Comparison of ENCODE assay signal across 10 mouse cellular contexts in genomic region chr10:17418227-17418685, GRCm38 (mm10).
DNase-seq lines count a peak whose midpoint lies in the region; ATAC-seq lines count a peak whose summit lies in the region.
"Had no signal": no experiment of that assay in that cellular context is flagged by ENCODE, and none has a peak within 500 bp of the region (broad histone marks: within the 10 kb centered on the region; RNA-seq: fewer than 3 reads in every experiment).

No protein-coding gene starts in this region.

- no peak overlapping the region for H3K4me3 ChIP-seq in hindbrain, embryonic 12.5 days
- H3K4me3 ChIP-seq: midbrain, embryonic 10.5 days had no signal

- H3K4me1 ChIP-seq in hindbrain, embryonic 12.5 days = no peaks in the 10 kb centered on the region
- H3K4me1 ChIP-seq: midbrain, embryonic 10.5 days had no signal

- no peaks in the 10 kb centered on the region for H3K9me3 ChIP-seq in hindbrain, embryonic 12.5 days (replicated peaks)
- H3K9me3 ChIP-seq: midbrain, embryonic 10.5 days had no signal

- H3K27ac ChIP-seq in hindbrain, embryonic 12.5 days = no peak overlapping the region
- H3K27ac ChIP-seq: midbrain, embryonic 10.5 days had no signal

- no peaks in the 10 kb centered on the region for H3K36me3 ChIP-seq in hindbrain, embryonic 12.5 days
- H3K36me3 ChIP-seq: midbrain, embryonic 10.5 days had no signal

- no peak overlapping the region for H3K9ac ChIP-seq in hindbrain, embryonic 12.5 days

- WGBS in hindbrain, embryonic 12.5 days = 73% methylated on average over 7 of the region's 7 CpGs

- ATAC-seq in hindbrain, embryonic 12.5 days (ENCODE audit: low FRiP score) = no peak

- no peak overlapping the region for H3K4me2 ChIP-seq in hindbrain, embryonic 12.5 days (replicated peaks)

- H3K27me3 ChIP-seq in hindbrain, embryonic 12.5 days = no peaks in the 10 kb centered on the region

- DNase-seq in gastrocnemius, postnatal 25 days = peak; percentile 16
- no peak for DNase-seq in gastrocnemius, adult 8-10 months (ENCODE audit: low spot score in 2 of 2)
- peak; percentile 24 for DNase-seq in right cerebral cortex, adult 18-20 months
- no peak for DNase-seq in right cerebral cortex, postnatal 14 days
- peak; percentile 20 to 44 for DNase-seq in kidney, postnatal 36 days
- peak; percentile 69 to 71 for DNase-seq in spleen, postnatal 36 days (ENCODE audit: low spot score in 2 of 2)
- DNase-seq in cerebellum, postnatal 10 days = no peak
- DNase-seq: right cerebral cortex, postnatal 4 days had no signal

Comparison
In these comparisons a context has a peak if more than half of its experiments do, and no peak if none do; other contexts are left out.
1. DNase-seq: peak in gastrocnemius, postnatal 25 days (single experiment), right cerebral cortex, adult 18-20 months (single experiment), kidney, postnatal 36 days (2 of 2) and spleen, postnatal 36 days (2 of 2); none in gastrocnemius, adult 8-10 months (0 of 2), right cerebral cortex, postnatal 14 days (single experiment) and cerebellum, postnatal 10 days (0 of 2).